Mouse (Mus musculus): ENCODE measurements around the gene Heatr5a.

The Heatr5a gene

GRCm38 (mm10) chr12:51883297-51883805, 87.8 kb downstream of the Heatr5a start:
- DNase-seq (ENCODE audit: low spot score in 2 of 2), result no peak

GRCm38 (mm10) chr12:51882606-51883296, 88.4 kb downstream of the Heatr5a start:
- DNase-seq (ENCODE audit: low spot score in 2 of 2), result no peak

- no peak for DNase-seq (ENCODE audit: low spot score in 2 of 2)
Measured at GRCm38 (mm10) chr12:51881775-51882174, 89.3 kb downstream of the Heatr5a start.

GRCm38 (mm10) chr12:51871446-51872144, 99.5 kb downstream of the Heatr5a start:
- no peak for DNase-seq (ENCODE audit: low spot score in 2 of 2)

GRCm38 (mm10) chr12:51869511-51869910, 101.6 kb downstream of the Heatr5a start:
- no peak for DNase-seq (ENCODE audit: low spot score in 2 of 2)

- no peak for DNase-seq (ENCODE audit: low spot score in 2 of 2)
Measured at GRCm38 (mm10) chr12:51867076-51867475, 104.0 kb downstream of the Heatr5a start.

- no peak for DNase-seq (ENCODE audit: low spot score in 2 of 2)
Measured at GRCm38 (mm10) chr12:51866226-51866910, 104.8 kb downstream of the Heatr5a start.

GRCm38 (mm10) chr12:51865790-51866179, 105.3 kb downstream of the Heatr5a start:
- DNase-seq (ENCODE audit: low spot score in 2 of 2), result no peak

- DNase-seq (ENCODE audit: low spot score in 2 of 2), result no peak
Measured at GRCm38 (mm10) chr12:51865061-51865789, 105.9 kb downstream of the Heatr5a start.

GRCm38 (mm10) chr12:51863116-51864002, 107.8 kb downstream of the Heatr5a start:
- DNase-seq (ENCODE audit: low spot score in 2 of 2), result no peak

GRCm38 (mm10) chr12:51858134-51859028, 112.7 kb downstream of the Heatr5a start:
- DNase-seq (ENCODE audit: low spot score in 2 of 2), result no peak

- DNase-seq (ENCODE audit: low spot score in 2 of 2), result no peak
Measured at GRCm38 (mm10) chr12:51856768-51857295, 114.3 kb downstream of the Heatr5a start.

GRCm38 (mm10) chr12:51855872-51856271, 115.2 kb downstream of the Heatr5a start:
- DNase-seq (ENCODE audit: low spot score in 2 of 2), result no peak

GRCm38 (mm10) chr12:51855453-51855852, 115.7 kb downstream of the Heatr5a start:
- no peak for DNase-seq (ENCODE audit: low spot score in 2 of 2)

GRCm38 (mm10) chr12:51851617-51852016, 119.5 kb downstream of the Heatr5a start:
- no peak for DNase-seq (ENCODE audit: low spot score in 2 of 2)

GRCm38 (mm10) chr12:51851155-51851554, 120.0 kb downstream of the Heatr5a start:
- DNase-seq (ENCODE audit: low spot score in 2 of 2), result no peak

- no peak for DNase-seq (ENCODE audit: low spot score in 2 of 2)
Measured at GRCm38 (mm10) chr12:51850339-51850738, 120.8 kb downstream of the Heatr5a start.

- no peak for DNase-seq (ENCODE audit: low spot score in 2 of 2)
Measured at GRCm38 (mm10) chr12:51849902-51850301, 121.2 kb downstream of the Heatr5a start.

GRCm38 (mm10) chr12:51847953-51848680, 123.0 kb downstream of the Heatr5a start:
- DNase-seq (ENCODE audit: low spot score in 2 of 2), result no peak

Measured in frontal cortex, postnatal 14 days (tissue).